Mouse (Mus musculus) liver, embryonic 14.5 days (tissue): ENCODE results near the gene Tnfrsf23. TPM values are rescaled to one million over a fixed set of nuclear protein-coding genes. Genes with fewer than 3 reads are reported as not detected.

Source experiments
- ATAC-seq: fragments of 200-750 bp; cut with Nextera tagmentation; 2 replicates; pipeline ENCODE4 v1.8.0; 2017; ENCODE audit warnings: moderate number of reproducible peaks, mild to moderate bottlenecking, moderate library complexity; ENCODE audit not compliant: insufficient read depth
- DNase-seq, 3 experiments: peaks; one replicate each; pipeline ENCODE4 v3.0.0-alpha.2; 2012 to 2013; ENCODE audit warnings: low read depth in 3 of 3, low spot score in 3 of 3
- H3K27ac ChIP-seq: fragments of 300-500 bp; sonication (generic); 2 replicates; pipeline ENCODE4 v1.5.1; 2014; ENCODE audit warnings: moderate library complexity, mild to moderate bottlenecking, control low read depth, inconsistent platforms
- H3K27me3 ChIP-seq: fragments of 300-500 bp; sonication (generic); 2 replicates; pipeline ENCODE4 v1.6.1; 2014; ENCODE audit warnings: mild to moderate bottlenecking, low read length, moderate library complexity; ENCODE audit not compliant: control insufficient read depth, insufficient read depth
- H3K36me3 ChIP-seq: fragments of 300-500 bp; sonication (generic); replicated peaks from 2 replicates; pipeline ENCODE4 v1.6.1; 2014; ENCODE audit warnings: low read depth; ENCODE audit not compliant: control insufficient read depth, insufficient read depth
- H3K4me1 ChIP-seq, 2 experiments: fragments of 200-500 bp in 1 of 2; fragments of 300-500 bp in 1 of 2; sonication (generic) in 1 of 2; replicated peaks; 2 replicates each; pipeline ENCODE4 v1.6.1; 2012 to 2014; ENCODE audit warnings: antibody characterized with exemption in 1 of 2, inconsistent platforms in 1 of 2, low read length in 1 of 2; ENCODE audit not compliant: control insufficient read depth in 2 of 2, insufficient read depth in 2 of 2
- H3K4me2 ChIP-seq: fragments of 300-500 bp; sonication (generic); 2 replicates; pipeline ENCODE4 v1.6.1; 2014; ENCODE audit warnings: low read depth, mild to moderate bottlenecking, control low read depth, moderate library complexity
- H3K4me3 ChIP-seq, 2 experiments: fragments of 200-500 bp in 1 of 2; fragments of 300-500 bp in 1 of 2; sonication (generic) in 1 of 2; 2 replicates each; pipeline ENCODE4 v1.5.1; 2012 to 2014; ENCODE audit warnings: low read depth in 2 of 2, low read length in 2 of 2, mild to moderate bottlenecking in 2 of 2, control low read depth in 1 of 2, inconsistent platforms in 1 of 2, moderate library complexity in 1 of 2; ENCODE audit not compliant: insufficient read depth in 1 of 2
- H3K9ac ChIP-seq: fragments of 300-500 bp; sonication (generic); replicated peaks from 2 replicates; pipeline ENCODE4 v1.6.1; 2014; ENCODE audit warnings: mild to moderate bottlenecking, control low read depth, moderate library complexity
- H3K9me3 ChIP-seq: fragments of 300-500 bp; sonication (generic); 2 replicates; pipeline ENCODE4 v1.6.1; 2016; ENCODE audit warnings: low read length, mixed read lengths; ENCODE audit not compliant: control insufficient read depth
- CTCF ChIP-seq: IDR thresholded peaks from 2 replicates; pipeline ENCODE4 v1.5.1; 2016; ENCODE audit warnings: antibody characterized with exemption, low read depth, control low read depth
- EP300 ChIP-seq: IDR thresholded peaks from 2 replicates; pipeline ENCODE4 v1.6.1; 2016; ENCODE audit warnings: antibody characterized with exemption, low read depth
- WGBS: fragments of 180-500 bp; shearing (Covaris S2); extraction: QIAGEN DNeasy Blood & Tissue Kit; methylation state at CpG from one replicate; pipeline ENCODE4 v1.1.7; 2014; ENCODE audit not compliant: insufficient replicate concordance; 5-methylcytosine and 5-hydroxymethylcytosine counted together
- polyA plus RNA-seq, 2 experiments: library from polyadenylated mRNA; depleted of rRNA in 1 of 2; stranded (reverse) in 1 of 2; unstranded in 1 of 2; fragments of >200 nt; fragmentation: Nextera tagmentation in 1 of 2; extraction: Ambion mirVana in 1 of 2; gene quantifications; 2 replicates each; pipeline versions ENCODE4 v1.2.1 to v1.2.3; 2012 to 2014

Tnfrsf23 gene
- polyA plus RNA-seq, 2 experiments, result 0.22 to 0.44 TPM

DNA sequence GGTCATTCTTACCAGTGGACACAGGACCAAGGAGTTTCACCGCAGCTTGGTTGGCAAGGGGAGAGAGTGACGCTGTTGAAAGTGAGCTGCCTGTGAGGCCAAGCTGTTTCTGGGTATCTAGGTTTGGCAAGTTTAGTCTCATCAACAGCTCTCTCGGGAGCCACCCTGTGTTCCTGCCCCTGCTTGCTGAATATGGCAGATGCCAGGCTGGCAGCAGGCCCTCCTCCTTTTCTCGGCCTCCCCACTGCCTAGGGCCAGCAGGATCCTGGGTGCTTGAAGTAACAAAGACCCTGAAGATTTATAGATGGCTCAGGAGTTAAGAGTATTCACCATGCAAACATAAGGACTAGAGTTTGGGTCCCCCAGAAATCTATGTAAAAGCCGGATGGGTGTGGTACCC lies 37.0 kb upstream of the Tnfrsf23 start:
- no peak for ATAC-seq
- no peak for TF ChIP-seq CTCF
- no peak for TF ChIP-seq EP300
- 66% methylated on average over 5 of the region's 5 CpGs for WGBS

DNA sequence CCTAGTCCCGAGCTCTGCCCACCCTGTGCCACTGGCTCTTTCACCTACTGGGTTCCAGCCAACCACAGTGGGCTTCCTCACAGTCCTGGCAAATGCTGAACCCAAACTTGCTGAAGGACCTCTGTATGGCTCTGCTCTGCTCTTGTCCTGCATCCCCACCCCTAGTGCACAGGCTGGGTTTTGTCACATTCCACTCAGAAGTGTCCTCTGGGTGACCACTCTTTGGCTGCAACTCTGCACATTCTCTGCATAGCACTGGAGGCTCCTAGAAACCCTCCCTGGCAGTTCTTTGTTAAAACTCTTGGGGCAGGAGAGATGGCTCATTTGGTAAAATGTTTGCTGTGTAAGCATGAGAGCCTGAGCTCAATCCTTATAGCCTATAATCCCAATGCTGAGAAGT lies 32.1 kb upstream of the Tnfrsf23 start:
- Histone ChIP-seq H3K4me2 (no peak overlapping the region), H3K9ac (no peak overlapping the region), H3K4me1 (no peaks in the 10 kb centered on the region), H3K36me3 (no peaks in the 10 kb centered on the region), H3K4me3 (no peak overlapping the region), H3K27ac (no peak overlapping the region), H3K27me3 (no peaks in the 10 kb centered on the region), H3K9me3 (no peaks in the 10 kb centered on the region)
- WGBS, result 33% methylated on average over 1 of the region's 1 CpGs
- TF ChIP-seq CTCF (no peak), EP300 (no peak)
- DNase-seq (no peak), ATAC-seq (no peak)

More for the DNA sequence above, 37.0 kb upstream of the Tnfrsf23 start:
- Histone ChIP-seq H3K9me3 (no peaks in the 10 kb centered on the region), H3K36me3 (no peaks in the 10 kb centered on the region), H3K4me2 (no peak overlapping the region), H3K27ac (no peak overlapping the region), H3K4me1 (no peaks in the 10 kb centered on the region), H3K4me3 (no peak overlapping the region), H3K9ac (no peak overlapping the region), H3K27me3 (no peaks in the 10 kb centered on the region)
- no peak for DNase-seq

DNA sequence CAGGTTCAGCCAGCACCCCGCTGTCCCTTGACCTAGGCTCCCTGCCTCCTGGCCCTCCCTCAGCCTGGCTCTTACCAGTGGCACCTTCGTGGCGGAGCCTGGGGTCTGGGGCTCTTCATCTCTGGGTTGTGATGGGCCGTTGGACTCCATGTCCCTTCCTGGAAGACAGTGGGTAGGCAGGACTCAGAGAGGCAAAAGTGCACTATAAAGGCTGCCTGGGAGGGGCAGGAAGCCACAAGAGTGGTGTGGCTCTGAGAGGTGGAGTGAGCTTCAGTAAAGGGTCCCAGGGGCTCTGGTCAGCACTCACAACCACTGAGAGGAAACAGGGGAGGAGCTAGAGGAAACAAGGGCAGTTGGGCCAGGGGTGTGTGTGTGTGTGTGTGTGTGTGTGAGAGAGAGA lies 27.7 kb upstream of the Tnfrsf23 start:
- Histone ChIP-seq H3K27me3 (no peaks in the 10 kb centered on the region), H3K4me2 (no peak overlapping the region), H3K9ac (no peak overlapping the region), H3K36me3 (no peaks in the 10 kb centered on the region), H3K4me3 (no peak overlapping the region), H3K27ac (no peak overlapping the region), H3K4me1 (no peaks in the 10 kb centered on the region), H3K9me3 (no peaks in the 10 kb centered on the region)
- TF ChIP-seq CTCF, result no peak
- DNase-seq (no peak), ATAC-seq (no peak)
- WGBS, result 22% methylated on average over 4 of the region's 4 CpGs

DNA sequence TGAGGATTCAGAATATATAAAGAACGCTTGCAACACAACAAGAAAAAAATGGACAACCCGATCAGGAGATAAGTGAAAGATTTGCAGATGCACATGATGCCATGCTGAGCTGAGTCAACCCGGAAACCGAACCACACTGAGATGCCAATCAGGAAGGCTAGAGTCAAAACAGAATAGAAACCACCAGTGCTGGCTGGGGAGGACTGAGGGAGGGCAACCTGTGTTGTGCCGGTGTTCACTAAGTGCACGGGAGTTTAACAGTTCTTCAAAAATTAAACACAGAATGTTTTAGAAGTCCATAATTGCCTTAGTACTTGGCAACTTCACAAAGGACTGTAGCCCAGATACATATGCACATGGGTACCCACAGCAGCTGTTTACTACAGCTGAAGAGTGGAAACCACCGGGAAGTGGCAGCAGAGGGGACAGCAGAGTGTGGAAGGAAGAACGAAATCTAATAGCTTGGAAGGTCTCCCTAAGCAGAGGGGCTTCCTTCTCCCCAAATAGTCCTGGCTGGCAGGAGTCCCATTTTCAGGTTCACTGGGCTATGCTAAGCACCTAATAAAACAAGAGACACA lies 27.2 kb upstream of the Tnfrsf23 start:
- Histone ChIP-seq H3K4me3 (no peak overlapping the region), H3K27me3 (no peaks in the 10 kb centered on the region), H3K27ac (no peak overlapping the region), H3K4me2 (no peak overlapping the region), H3K36me3 (no peaks in the 10 kb centered on the region), H3K4me1 (no peaks in the 10 kb centered on the region), H3K9me3 (no peaks in the 10 kb centered on the region), H3K9ac (no peak overlapping the region)
- ATAC-seq (no peak), DNase-seq (no peak)
- TF ChIP-seq CTCF (no peak), EP300 (no peak)
- 32% methylated on average over 8 of the region's 8 CpGs for WGBS

DNA sequence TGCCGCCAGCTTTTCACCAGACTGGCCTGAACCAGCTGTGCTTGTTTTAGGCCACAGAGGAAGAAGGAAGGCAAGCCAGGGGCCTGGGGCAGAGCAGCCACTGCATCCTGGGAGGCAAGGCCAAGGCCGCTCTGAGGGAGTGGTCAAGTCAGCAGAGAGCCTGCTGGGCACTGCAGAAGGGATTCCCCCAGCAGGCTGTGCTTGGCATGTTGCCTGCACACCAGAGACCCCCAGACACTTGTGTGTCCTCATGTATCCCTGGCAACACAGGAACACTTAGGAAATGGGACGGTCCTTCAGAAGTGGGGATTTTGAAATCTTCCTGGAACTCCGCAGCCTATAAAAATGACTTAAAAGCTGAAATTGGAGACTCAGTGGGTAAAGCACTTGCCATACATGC lies 26.4 kb upstream of the Tnfrsf23 start:
- Histone ChIP-seq H3K9ac (no peak overlapping the region), H3K4me2 (no peak overlapping the region), H3K27me3 (no peaks in the 10 kb centered on the region), H3K4me1 (no peaks in the 10 kb centered on the region), H3K4me3 (no peak overlapping the region), H3K9me3 (no peaks in the 10 kb centered on the region), H3K27ac (no peak overlapping the region), H3K36me3 (no peaks in the 10 kb centered on the region)
- WGBS, result 59% methylated on average over 4 of the region's 4 CpGs
- no peak for ATAC-seq
- TF ChIP-seq EP300, result no peak
- TF ChIP-seq CTCF, result no peak
- no peak for DNase-seq
